Mouse (Mus musculus) embryonic fibroblast, embryonic 13.5 days (primary cell): Measurements from ENCODE around the gene Ccdc85c.
A peak's percentile ranks its signal among the peaks of the same experiment; 100 is the strongest.

Experiments used
- CTCF ChIP-seq: IDR thresholded peaks from 2 replicates; pipeline ENCODE4 v1.5.1; 2011; ENCODE audit warnings: mild to moderate bottlenecking, control low read depth, low read length, moderate library complexity, borderline replicate concordance; ENCODE audit not compliant: insufficient read depth
- POLR2A ChIP-seq: IDR thresholded peaks from 2 replicates; pipeline ENCODE4 v1.6.1; 2011; ENCODE audit warnings: low read depth, mild to moderate bottlenecking, control low read depth, low read length, moderate library complexity

DNA sequence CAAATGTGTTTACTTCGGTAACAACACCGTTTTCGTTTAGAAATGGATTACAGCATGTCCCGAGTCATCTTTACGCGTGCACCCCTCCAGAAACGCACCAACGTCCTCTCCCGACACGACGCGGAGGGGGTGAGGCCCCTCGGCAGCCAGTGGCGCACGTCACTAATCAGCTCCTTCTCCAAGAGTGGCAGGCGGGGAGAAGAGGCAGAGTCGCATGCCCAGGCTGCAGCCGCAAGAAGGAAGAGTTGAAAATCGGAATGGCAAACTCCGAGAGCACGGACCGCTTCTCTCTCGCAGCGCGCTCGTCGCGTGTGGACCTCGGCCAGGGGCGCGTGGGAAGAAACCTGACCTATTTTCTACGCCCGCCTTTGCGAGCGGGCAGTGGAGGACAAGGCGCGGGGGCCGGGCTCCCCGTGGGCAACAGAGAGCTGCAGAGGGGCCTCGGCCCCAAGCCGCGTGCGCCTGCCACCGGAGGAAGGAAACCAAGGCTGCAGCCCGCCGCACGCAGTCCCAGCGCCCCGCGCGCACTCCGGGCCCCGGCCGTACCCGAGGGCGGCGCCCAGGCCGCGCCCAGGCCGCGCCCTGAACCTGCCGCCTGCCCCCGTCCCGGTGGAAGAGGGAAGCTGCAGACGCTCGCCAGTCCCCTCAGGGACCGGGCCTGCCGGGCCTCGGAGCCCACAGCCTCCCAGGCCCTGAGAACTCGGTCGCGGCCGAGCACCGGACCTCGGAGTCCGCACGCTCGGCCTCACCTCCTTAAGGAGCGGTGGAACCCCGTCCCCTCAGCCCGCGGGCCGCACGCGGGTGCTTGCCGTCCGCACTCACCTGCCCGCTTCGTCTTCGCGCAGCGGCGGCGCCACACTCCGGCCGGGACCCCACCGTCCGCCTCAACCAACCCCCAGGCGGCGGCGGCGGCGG lies 96.6 kb downstream of the Ccdc85c start:
- TF ChIP-seq POLR2A (peak; percentile 56), CTCF (no peak)
